Mouse (Mus musculus) CD8-positive naive resting alpha-beta T cell, adult 57 days (primary cell): Measurements from ENCODE around the gene Rnf157. TPM values are rescaled to one million over a fixed set of nuclear protein-coding genes. Genes with fewer than 3 reads are reported as not detected.

Source experiments
- total RNA-seq: library from RNA; stranded (reverse); gene quantifications from one replicate; pipeline ENCODE4 v1.2.4, GENCODE M21; 2023

Gene Rnf157
- total RNA-seq: 10.5 TPM

GRCm38 (mm10) chr11:116412904-116413630 lies at the start of gene Rnf157:
Gene Rnf157, minus strand, starts transcription at chr11:116413032.

DNA sequence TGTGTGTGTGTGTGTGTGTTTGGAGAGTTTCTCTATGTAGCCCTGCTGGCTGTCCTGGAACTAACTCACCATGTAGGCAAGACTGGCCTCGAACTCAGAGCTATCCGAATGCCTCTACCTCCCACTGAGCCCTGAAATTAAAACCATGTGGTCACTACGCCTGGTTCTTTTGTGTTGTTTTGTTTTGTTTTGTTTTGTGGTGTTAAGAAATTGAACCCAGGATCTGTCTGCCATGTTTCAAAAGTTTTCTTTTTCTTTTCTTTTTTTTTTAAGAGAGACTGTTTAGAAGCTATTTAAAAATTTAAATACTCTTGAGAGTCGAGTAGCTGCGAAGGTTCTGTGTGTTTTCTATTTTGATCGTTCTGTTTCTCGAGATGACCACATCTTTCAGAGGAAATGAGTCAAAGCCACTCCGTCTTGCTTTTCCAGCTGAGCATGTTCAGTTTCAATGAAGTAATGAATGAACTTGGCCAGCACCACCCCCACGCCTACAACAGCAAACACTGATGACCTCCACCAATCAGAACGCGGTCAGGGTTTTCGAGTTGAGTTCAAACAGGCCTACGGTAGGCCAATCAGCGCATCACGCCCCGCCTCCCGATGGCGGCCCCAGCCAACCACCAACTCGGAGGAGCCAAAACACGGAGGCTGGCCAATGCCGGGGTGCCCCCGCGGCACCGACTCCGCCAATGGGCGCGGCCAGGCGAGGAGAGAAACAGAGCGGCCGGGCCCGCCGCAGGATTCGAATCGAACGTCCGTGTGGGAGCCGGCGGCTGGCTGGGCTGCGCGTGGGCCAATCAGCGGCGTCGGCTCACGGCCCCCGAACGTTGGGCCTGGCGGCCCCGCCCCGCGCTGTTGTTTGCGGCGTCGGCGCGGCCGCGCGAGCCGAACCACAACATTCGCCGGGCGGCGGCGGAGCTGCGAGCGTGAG lies 20.8 kb upstream of the Rnf157 start, which contains the start of gene Ubald2:
Ubald2 (plus strand) TSS at position 739 of the 931 bp plus-strand sequence.

GRCm38 (mm10) chr11:116335244-116336036 lies 77.4 kb downstream of the Rnf157 start, which contains the start of gene Foxj1:
Gene Foxj1, minus strand, starts transcription at chr11:116335399.

DNA sequence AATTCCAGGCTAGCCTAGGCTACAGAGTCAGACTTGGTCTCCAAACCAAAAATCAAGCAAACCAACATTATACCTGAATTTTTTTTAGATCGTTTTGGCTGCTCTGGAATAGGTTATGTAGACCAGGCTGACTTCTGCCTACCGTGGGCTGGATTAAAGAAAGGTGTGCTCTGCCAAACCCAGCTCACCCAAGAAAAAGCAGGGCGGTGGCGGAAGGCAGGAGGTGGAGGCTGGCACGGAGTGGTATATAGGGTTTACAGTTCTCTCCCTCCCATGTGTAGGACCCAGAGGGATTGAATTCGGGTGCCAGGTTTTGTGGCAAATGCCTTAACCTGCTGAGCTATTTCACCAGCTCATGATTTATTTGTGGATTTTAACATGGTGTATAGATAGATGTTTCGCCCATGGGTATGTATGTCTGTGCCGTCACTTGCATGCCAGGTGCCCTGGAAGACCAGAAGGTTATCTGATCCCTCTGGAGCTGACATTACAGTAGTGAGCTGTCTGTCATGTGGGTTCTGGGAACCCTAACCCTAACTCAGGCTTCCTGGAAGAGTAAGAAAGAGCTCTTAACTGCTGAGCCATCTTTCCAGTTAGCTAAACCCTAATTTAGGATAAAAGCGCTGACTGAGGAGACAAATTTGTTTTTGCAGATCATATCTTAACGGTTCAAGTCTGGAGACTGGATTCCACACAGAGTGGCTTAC lies 105.7 kb downstream of the Rnf157 start, which contains the start of gene Exoc7:
Exoc7 (minus strand) TSS at position 215 of the 707 bp plus-strand sequence.

Other genes starting within 250 kb of the Rnf157 start
- 31.6 TPM for gene Fbf1, start 244.9 kb downstream of the Rnf157 start, total RNA-seq
- 37.4 TPM for gene Ten1, start 214.2 kb downstream of the Rnf157 start, total RNA-seq
- gene Acox1, start 214.0 kb downstream of the Rnf157 start, total RNA-seq: 35.3 TPM
- 0.21 TPM for gene Evpl, start 175.0 kb downstream of the Rnf157 start, total RNA-seq
- gene Srp68, start 138.8 kb downstream of the Rnf157 start, total RNA-seq: 62.3 TPM
- gene Galr2, start 132.1 kb downstream of the Rnf157 start, total RNA-seq: not detected
- gene Exoc7, start 105.8 kb downstream of the Rnf157 start, total RNA-seq: 53.4 TPM
- not detected for gene Foxj1, start 77.6 kb downstream of the Rnf157 start, total RNA-seq
- 101 TPM for gene Ubald2, start 21.1 kb upstream of the Rnf157 start, total RNA-seq
- not detected for gene Qrich2, start 53.2 kb upstream of the Rnf157 start, total RNA-seq
- 81.2 TPM for gene Prpsap1, start 81.2 kb upstream of the Rnf157 start, total RNA-seq
- gene Sphk1, start 117.9 kb upstream of the Rnf157 start, total RNA-seq: 0.12 TPM
- 22.7 TPM for gene Ube2o, start 168.4 kb upstream of the Rnf157 start, total RNA-seq
- gene Aanat, start 173.4 kb upstream of the Rnf157 start, total RNA-seq: not detected
- 15.6 TPM for gene Rhbdf2, start 214.0 kb upstream of the Rnf157 start, total RNA-seq
- not detected for gene Prcd, start 240.5 kb upstream of the Rnf157 start, total RNA-seq
- not detected for gene Cygb, start 241.3 kb upstream of the Rnf157 start, total RNA-seq